Comparison of ENCODE assay signal across 17 mouse cellular contexts in the genomic region with DNA sequence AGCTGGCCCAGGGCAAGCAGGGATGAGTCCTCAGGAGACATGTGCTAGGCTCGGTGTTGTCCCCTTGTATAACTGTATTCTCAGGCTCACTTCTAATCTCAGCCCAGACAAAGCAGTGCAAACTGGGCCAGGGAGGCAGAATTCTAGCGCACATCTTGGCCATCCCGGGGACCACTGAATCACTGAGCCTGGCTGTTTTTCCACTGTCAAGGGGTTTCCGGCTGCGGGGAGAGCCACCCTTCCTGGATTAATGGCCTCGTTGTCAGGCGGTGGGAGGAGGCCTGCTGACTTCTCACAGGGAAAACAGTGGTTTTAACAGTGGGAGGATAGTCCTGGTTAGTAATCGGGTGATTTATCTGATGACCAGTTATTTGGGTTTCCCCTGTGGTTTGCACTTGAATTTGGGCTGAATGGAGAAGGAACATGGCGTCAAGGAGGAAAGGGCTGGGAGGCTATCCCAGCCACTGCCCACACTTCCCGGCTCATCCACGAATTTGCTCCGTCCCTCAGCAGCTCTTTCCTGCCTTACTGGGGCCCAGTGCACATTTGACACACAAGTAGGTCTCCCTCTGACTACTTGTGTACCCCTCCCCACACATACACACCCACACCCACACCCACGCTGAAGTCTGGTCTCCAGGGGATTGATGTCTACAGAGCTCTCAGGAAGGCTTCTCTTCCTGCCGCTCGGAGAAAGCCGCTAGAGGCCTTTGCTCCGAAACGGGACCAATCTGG. TPM values are rescaled to one million over a fixed set of nuclear protein-coding genes. Genes with fewer than 3 reads are reported as not detected.
A peak's percentile ranks its signal among the peaks of the same experiment; 100 is the strongest.
DNase-seq lines count a peak whose midpoint lies in the region; ATAC-seq lines count a peak whose summit lies in the region.
"Had no signal": no experiment of that assay in that cellular context is flagged by ENCODE, and none has a peak within 500 bp of the region (broad histone marks: within the 10 kb centered on the region; RNA-seq: fewer than 3 reads in every experiment).

No protein-coding gene starts in this region.

- H3K36me3 ChIP-seq in kidney, embryonic 15.5 days: no peaks in the 10 kb centered on the region
- H3K36me3 ChIP-seq: embryonic facial prominence, embryonic 10.5 days had no signal

- 0 out of 2 replicates have a peak, but pooled peaks have one; percentile 25 for ATAC-seq in common myeloid progenitor, adult 5-6 weeks (replicated peaks; ENCODE audit: low read depth, poor library complexity, severe bottlenecking)
- ATAC-seq in kidney, embryonic 15.5 days (replicated peaks; ENCODE audit: low FRiP score): peak; percentile 59
- ATAC-seq in megakaryocyte-erythroid progenitor cell, adult 5-6 weeks (replicated peaks; ENCODE audit: low FRiP score, low TSS enrichment, poor library complexity, severe bottlenecking): no peak
- ATAC-seq: hindbrain, postnatal 0 days; Patski had no signal

- peak overlapping the region; percentile 71 for H3K27ac ChIP-seq in kidney, embryonic 15.5 days
- H3K27ac ChIP-seq: embryonic facial prominence, embryonic 10.5 days; hindbrain, postnatal 0 days had no signal

- peaks cover 28% of the 10 kb centered on the region for H3K4me1 ChIP-seq in kidney, embryonic 15.5 days

- 27% methylated on average over 18 of the region's 18 CpGs for WGBS in kidney, embryonic 15.5 days

- peak; percentile 18 to 46 for DNase-seq in heart, adult 18-20 months
- DNase-seq in heart, postnatal 4 days: no peak
- peak; percentile 54 for DNase-seq in mesoderm, embryonic 11.5 days (ENCODE audit: low read depth, low spot score)
- no peak for DNase-seq in urinary bladder, adult 2 months (ENCODE audit: low spot score)
- no peak for DNase-seq in right cerebral cortex, postnatal 10 days (ENCODE audit: low spot score in 2 of 2)
- DNase-seq: heart, postnatal 10 days had no signal

- no peak overlapping the region for H3K4me3 ChIP-seq in kidney, embryonic 15.5 days (replicated peaks)
- H3K4me3 ChIP-seq: embryonic facial prominence, embryonic 10.5 days had no signal

- no peak overlapping the region for H3K9ac ChIP-seq in kidney, embryonic 15.5 days

- no peaks in the 10 kb centered on the region for H3K27me3 ChIP-seq in kidney, embryonic 15.5 days
- H3K27me3 ChIP-seq: Patski had no signal

- no peaks in the 10 kb centered on the region for H3K9me3 ChIP-seq in kidney, embryonic 15.5 days (replicated peaks)
- H3K9me3 ChIP-seq: embryonic facial prominence, embryonic 10.5 days had no signal

- peak overlapping the region; percentile 20 for H3K4me2 ChIP-seq in kidney, embryonic 15.5 days

RNA-seq across cellular contexts. Expression of a gene that starts 56.7 kb away (rescaled TPM):
- not detected for total RNA-seq in heart, adult 18-20 months (2021)
- not detected for total RNA-seq in heart, postnatal 4 days (2021)
- total RNA-seq in common myeloid progenitor, adult 5-6 weeks (2017): not detected in 2 replicates
- not detected in 2 replicates for polyA plus RNA-seq in kidney, embryonic 15.5 days (2015; fragmentation: Nextera tagmentation; extraction: Ambion mirVana)
- not detected in 2 replicates for total RNA-seq in megakaryocyte-erythroid progenitor cell, adult 5-6 weeks (2014; fragmentation: Nextera tagmentation)
- total RNA-seq in megakaryocyte-erythroid progenitor cell, adult 5-6 weeks (2017): not detected in 2 replicates
- polyA plus RNA-seq in urinary bladder, adult 2 months (2012; rRNA removed): not detected in 2 replicates
- total RNA-seq: heart, postnatal 10 days; hindbrain, postnatal 0 days; left cerebral cortex, postnatal 10 days; liver, adult 2 months; megakaryocyte, adult 5-6 weeks had no signal
- polyA plus RNA-seq: embryonic facial prominence, embryonic 10.5 days; frontal cortex, adult 2 months; hindbrain, postnatal 0 days; liver, adult 2 months; lung, embryonic 16.5 days; Patski had no signal

Comparison
In these comparisons a context has a peak if more than half of its experiments do, and no peak if none do; other contexts are left out.
1. DNase-seq: peak in heart, adult 18-20 months (2 of 2) and mesoderm, embryonic 11.5 days (single experiment); none in heart, postnatal 4 days (single experiment), urinary bladder, adult 2 months (single experiment) and right cerebral cortex, postnatal 10 days (0 of 2).